Mouse (Mus musculus): ENCODE measurements around the gene Slfn8.

GRCm38 (mm10) chr11:82952612-82953542, 67.7 kb downstream of the Slfn8 start:
- no peak for TF ChIP-seq CTCF (IDR thresholded peaks at IDR 0.05; ENCODE audit: borderline replicate concordance, insufficient read depth, low read depth, low read length)
- TF ChIP-seq POLR2A (IDR thresholded peaks at IDR 0.05; ENCODE audit: borderline replicate concordance, insufficient read depth, low read length): no peak

Measured in cerebellum, adult 2 months (tissue).